Mouse (Mus musculus) adrenal gland, adult (tissue): Measurements from ENCODE around the gene Sh3bp4.
A peak's percentile ranks its signal among the peaks of the same experiment; 100 is the strongest.

Source experiments
- DNase-seq, 2 experiments: peaks; one replicate each; pipeline ENCODE4 v3.0.0; 2022 to 2023; ENCODE audit warnings: low spot score in 1 of 2; ENCODE audit not compliant: inconsistent age in 2 of 2

The Sh3bp4 gene

DNA sequence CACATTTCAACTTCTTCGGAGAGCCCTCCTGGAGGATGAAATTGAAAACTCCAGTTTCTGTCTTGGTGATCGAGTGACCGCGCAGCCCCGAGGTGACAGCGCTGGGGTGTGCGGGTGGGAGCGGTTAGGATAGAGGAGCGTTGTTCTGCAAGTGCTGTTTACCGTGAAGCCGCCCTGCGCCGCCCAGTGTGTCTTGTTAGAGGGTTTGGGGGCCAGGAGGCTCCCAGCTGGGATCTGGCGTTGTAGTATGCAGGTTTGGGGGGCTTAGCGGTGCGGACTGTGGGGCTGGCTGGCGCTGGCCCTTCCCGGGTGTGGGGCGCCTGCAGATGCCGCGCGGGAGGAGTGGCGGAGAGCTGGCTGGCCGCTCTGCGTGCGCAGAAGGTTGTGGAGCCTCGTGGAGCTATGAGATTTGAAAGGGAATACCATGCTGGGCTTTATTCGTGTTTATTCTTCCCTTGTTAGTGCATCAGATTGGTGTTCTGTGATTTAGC, 701 bp downstream of the Sh3bp4 start:
- peak; percentile 70 to 90 for DNase-seq

DNA sequence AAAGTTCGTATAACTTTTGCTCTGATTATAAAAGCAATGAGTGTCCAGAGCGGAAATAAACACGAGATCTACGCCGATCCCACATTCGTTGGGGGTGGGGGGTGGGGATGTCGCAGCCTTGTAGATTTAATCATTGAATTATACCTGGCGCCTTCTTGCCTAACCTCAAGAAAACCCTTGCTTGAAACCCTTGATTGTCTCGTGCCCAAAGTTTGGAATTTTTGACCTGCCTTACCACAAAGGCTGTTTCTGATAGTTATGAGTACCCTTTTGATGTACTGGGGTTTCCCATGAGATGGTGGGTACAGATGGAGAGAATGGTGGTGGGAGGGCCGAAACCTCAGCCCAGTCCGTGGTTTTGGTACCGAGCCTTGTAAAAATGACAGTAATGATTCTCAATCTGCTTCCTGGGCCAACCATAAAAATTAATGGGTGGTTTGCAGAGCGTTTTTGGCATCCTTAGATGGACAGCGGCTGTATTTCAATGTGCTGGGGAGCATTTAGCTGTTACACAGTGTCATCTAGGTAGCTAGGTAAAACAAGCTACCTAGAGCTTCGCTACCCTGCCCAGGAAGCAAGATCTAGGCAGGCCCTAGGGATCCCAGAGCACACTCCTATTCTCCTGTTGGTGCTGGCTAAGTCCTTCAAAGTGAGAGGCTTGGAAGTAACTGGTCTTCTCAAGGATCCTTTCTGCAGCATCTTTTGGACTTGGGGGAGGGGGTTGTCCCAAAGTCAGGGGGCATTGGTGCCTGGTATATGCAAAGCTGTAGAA, 1.3 kb downstream of the Sh3bp4 start:
- DNase-seq: peak in 1 of 2 experiments; percentile 63

DNA sequence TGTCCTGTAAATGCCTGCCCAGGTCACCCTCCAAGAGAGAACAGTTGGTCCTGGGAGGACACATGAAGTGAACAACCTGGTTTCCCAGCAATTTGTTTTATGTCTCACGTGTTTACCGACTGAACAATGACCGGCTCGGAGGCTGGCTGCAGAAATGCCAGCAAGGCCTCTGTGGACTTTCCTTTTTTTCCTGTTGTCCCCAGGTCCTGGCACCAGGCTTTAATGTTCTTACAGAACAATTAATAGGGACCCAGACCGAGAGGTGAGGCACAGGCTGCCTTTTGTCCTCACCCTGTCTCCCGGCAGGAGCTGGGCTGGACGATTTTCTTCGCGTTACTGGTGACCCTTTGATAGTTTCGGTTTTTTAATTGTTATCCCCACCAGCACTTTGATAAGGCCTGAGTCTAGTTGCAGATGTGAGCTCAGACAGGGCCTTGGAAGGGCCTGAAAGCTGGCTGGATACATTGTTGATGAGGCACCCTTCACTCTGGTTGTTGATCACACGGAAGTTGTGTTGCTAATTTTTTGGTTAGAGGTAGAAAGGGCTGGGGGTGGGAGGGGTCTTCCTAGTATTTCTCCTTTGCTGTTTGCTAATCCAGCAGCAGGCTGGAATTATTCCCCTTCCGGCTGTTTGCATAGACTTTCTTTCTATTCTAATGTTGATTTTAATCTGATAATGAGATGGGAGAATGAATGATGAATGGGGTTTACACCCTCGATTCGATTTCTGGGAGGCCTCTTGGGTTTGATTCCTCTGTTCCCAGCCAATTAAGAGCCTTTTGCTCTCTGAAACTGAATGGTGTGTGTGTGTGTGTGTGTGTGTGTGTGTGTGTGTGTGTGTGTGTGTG, 2.2 kb downstream of the Sh3bp4 start:
- peak; percentile 34 to 76 for DNase-seq

DNA sequence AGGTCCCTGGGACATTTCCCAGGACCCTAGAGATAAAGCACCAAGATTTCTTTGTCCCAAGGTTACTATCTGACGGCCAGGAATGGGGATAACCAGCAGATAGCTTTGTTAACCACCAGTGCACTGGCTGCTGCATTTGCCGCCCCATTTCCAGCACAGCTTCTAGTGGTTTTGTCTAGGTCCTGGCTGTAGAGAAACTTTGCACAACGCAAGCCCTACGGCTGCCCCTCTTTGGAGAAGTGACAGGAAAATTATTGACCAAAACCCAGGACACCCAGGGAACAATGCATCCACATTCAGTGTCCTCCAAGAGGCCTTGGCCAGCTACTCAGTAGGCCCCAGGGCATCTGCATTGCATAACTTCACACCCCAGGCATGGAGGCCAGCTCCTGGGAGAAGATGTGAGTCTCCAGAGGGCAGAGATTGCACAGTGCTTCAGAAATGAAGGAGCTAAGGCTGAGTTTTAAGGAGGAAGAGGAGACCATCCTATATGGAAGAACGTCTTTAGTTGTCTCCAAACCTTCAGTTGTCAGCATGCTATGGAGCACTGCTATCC, 3.2 kb downstream of the Sh3bp4 start:
- DNase-seq: peak in 1 of 2 experiments; percentile 81

DNA sequence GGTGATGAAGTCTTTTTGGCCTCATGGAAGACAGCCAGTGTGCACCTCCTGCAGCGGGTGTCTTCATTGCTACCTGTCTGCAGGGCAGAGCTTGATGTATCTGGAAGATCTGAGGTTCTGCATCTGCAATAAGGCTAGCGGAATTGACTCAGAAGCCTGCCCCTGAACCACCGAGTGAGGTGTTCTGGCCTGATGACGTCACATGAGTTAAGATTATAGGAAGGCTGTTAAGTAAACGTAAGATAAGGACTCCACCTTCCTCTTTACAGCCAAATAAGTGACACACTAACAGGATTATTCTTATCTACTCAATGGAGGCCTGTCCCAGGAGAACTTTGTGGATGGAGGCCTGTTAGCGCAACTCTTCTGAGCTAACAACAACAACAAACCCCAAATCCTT, 4.5 kb downstream of the Sh3bp4 start:
- DNase-seq: peak in 1 of 2 experiments; percentile 35

DNA sequence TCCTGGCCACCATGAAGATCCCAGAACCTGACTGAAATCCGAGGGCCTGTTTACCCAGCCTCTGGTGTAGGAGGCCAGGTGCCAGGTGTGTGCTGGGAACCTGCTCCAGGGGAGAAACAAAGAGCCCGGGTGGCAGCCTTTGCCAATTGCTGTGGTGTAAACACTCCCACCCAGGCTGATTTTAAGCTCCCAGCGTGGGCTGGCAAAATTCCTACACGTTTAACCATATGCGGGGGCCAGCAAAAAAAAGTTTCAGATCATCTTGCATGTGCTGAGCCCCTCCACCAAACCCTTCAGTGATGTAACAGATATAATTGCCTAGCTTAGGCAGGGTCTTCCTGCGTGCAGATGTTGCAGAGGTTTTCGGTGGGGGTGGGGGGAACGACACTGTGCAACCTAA, 4.9 kb downstream of the Sh3bp4 start:
- peak in 1 of 2 experiments; percentile 17 for DNase-seq

DNA sequence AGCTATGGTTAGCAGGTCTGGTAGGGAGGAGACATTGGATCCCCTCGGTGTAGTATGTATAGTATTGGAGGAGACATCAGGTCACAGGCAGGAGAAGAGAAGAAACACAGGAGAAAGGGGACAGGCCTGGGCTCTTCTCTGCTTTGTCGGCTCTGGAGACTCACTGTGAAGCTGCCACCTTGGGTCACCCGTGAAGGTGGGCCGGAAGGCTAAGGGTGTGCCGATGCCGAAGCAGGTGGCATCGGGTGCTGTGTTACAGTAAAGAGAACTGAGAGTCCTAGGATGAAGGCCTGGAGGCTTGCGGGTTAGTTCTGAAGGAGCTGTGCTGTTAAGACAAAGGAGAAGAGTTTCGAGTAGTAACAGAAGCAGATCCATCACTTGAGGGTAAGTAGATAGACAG, 6.6 kb downstream of the Sh3bp4 start:
- DNase-seq: peak in 1 of 2 experiments; percentile 26

DNA sequence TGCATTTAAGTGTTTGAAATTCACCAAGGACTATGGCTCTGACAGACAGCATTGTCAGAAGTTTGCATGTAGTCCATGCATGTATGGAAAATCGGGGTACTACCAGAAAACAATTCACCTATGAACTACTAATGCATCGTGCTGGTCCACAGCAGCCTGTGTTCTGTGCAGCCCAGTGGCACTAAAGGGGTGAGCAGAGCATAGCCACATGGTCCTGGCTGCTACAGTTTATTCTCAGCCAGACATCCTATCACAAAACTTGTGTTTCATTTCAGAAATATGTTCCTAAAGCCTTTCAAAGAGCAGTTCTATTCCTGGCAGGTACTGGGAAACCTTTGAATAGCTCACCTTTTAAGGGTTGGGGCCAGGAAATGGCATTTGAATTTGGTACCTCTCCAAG, 8.0 kb downstream of the Sh3bp4 start:
- peak in 1 of 2 experiments; percentile 47 for DNase-seq

DNA sequence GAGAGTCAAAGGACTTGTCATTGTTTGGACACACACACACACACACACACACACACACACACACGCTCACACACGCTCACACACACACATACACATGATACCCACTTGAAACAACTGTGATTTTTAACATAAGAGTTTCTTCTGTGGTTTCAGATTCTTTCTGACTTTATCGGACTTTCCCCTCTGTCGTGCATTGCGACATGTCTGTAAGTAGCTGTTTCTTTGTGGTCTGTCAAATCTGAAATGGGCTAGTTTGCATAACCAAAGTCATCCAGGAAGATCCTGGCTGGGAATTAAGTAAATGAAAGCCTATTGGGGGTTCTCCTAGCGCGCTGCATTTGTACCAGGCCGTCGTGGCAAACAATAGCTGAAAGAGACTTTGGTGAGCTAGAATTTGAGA, 8.5 kb downstream of the Sh3bp4 start:
- DNase-seq: no peak

DNA sequence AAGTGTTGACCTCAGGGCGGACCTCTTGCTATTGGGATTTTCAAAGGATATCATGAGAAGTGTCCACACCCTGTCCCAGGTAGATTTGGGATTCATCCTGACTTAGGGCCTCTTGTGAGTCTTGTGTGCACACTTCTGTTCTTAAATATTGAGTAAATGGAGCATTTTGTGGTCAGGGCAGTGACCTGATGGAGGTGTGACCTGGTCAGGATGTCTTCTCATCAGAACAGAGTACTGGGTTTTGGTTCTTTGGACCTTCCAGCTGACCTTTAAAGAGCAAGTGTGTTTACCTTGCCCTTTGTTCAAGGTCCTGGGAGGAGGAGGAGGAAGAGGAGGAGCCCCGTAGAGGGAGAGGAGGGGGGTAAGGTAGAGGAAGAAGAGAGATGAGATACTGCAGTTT, 9.0 kb downstream of the Sh3bp4 start:
- peak; percentile 43 to 78 for DNase-seq

DNA sequence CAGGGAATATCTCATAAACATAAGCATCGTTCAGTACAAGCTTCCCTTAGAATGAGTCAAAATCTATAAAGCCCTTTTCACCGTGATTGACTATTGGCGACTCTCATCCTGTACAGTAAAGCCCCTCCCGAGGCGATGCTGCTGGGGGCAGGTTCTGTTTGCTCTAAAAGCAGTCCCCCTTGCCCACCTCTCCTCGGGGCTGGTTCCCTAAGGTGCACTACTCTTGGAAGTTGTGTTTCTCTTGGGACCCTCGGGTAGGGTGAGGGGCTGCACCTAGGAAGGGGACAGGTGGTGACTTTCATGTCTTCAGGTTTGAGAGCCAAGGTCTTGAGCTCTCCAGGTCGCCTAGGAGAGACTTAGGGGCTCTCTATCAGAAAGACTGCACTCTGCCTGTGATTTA, 10.2 kb downstream of the Sh3bp4 start:
- DNase-seq: no peak

DNA sequence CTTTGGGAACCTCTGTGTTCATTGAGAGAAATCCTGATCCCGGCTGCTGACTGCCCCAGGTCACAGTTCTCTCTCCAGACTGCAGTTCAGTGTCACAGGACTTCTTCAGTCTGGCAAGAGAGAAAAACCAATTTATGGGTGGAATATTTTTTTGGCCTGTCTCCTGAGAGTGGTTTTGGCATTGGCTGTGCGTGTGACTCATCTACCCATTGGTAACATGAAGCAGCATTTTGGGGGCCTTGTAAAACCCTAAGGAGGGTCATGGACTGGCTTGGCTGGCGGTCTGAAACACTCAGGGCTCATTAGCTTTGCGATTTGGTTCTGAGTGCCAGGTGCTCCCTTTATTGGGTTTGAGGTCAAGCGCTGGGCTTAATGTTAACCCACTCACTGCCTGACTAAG, 10.6 kb downstream of the Sh3bp4 start:
- DNase-seq: peak; percentile 62 to 86

DNA sequence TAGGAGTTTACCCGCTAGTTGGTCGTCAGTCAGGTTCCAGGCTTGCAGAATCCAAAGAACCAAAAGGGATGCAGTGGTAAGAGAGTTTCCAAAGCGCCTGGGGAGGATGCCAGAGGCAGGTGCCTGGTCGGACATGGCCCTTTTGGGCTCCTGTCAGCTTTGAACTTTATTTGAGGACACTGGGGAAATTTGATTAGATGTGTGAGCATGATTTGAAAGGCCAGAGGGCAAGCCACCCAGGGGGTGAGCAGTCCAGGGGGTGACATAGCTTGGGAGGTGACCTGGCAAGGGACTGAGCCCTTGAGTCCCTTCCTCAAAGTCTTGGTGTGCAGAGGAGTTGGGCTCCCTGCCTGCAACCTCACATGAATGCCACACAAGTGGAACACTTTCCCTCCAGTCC, 11.2 kb downstream of the Sh3bp4 start:
- DNase-seq: peak in 1 of 2 experiments; percentile 23

DNA sequence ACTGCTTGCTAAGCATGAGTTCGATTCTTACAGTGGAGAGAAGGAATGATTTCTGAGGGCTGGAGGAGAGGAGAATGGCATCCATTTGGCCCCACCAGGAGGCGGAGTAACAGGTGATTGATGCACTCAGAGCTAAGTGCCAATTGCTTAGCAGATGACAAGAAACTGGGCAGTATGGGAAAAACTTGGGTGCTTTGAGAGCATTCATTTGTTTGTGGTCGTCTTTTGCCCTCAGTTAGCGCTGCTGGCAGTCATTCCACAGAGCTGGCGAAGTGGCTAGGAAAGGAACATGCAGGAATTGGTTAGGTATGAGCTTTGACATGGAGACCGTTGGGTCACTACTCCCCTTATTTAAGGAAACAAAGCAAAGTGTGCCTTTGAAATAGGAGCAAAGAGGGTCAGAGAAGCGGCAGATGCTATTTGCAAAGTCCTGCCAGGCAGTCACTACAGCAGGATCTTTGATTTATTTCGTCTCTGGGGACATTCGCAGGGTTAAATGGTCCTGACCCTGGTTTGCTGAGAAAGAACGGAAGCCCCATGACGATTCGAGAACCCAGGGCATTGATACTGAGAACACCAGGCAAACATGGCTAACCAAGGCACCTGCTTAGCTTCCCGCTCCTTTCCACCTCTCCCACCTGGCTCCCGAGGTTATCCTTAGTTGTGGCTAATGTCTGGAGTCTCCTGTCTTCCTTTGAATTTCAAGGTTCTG, 12.1 kb downstream of the Sh3bp4 start:
- peak in 1 of 2 experiments; percentile 35 for DNase-seq

DNA sequence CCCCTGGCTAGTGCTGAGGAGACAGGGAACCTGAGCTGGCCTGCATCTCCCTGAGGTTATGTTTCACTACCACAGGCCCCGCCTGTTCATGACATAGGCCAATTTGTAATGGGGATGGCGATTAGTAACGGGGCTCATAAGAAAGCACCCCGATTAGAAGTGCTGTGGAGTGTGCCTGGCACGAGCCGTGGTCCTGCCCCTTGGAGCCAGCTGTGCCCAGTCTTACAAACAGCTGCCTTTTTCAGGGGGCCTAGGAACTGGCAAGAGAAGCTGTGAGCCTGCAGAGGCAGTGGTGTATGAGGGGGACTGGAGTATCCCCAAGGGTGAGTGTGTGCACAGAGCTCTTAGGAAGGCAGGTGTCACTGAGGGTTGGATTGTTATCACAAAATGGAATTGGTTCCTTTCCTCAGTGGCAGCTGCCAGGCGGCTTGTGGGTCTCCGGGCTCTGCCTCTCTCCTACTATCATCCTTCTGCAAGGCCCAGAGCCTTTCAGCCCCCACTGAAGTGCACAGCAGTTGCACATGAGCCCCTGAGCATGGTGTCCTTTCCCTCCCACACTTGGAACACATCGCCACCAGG, 16.4 kb downstream of the Sh3bp4 start:
- peak; percentile 4 to 26 for DNase-seq

DNA sequence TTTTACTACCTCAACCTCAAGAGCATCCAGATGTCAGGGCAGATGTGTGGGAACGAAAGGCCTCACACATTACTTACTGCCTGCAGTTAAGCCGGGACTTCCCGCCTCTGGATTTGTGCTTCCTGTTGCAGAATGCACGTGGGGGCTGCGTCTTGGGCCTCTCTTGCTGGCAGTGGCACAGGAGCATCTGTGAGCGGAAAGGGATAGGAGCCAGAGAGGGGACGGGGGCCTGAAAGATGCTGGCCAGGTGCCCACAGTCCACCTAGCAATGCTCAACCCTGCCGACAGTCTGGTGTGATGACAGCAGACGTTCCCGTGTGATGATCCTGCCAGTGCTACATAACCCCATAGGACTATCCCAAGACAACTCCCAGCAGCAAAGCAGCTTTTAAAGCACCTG, 17.9 kb downstream of the Sh3bp4 start:
- DNase-seq: peak in 1 of 2 experiments; percentile 9

DNA sequence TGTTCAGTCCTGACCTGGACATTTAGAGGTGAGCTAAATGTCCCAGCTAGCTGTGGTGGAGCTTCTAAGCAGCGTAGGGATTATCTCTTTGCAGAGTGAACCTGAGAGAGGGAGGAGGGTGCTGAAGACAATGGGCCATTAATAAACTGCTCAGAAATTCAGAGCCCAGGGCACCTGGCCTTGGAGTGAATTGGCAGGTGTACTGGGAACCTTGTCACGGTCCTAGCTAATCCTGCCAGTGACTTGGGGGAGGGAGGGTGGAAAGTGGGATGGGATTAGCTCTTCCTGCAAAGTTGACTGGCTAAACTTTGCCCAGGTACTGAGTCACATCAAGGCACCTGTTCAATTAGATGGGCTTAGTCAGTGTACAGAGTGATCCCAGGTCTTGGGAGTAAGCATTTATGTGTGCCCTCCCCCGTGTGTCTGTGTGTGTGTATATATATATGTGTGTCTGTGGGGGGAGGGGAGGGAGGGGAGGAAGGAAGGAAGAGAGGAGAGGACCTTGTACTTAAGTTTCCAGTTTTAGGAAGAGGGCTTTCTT, 18.6 kb downstream of the Sh3bp4 start:
- DNase-seq: peak in 1 of 2 experiments; percentile 3

DNA sequence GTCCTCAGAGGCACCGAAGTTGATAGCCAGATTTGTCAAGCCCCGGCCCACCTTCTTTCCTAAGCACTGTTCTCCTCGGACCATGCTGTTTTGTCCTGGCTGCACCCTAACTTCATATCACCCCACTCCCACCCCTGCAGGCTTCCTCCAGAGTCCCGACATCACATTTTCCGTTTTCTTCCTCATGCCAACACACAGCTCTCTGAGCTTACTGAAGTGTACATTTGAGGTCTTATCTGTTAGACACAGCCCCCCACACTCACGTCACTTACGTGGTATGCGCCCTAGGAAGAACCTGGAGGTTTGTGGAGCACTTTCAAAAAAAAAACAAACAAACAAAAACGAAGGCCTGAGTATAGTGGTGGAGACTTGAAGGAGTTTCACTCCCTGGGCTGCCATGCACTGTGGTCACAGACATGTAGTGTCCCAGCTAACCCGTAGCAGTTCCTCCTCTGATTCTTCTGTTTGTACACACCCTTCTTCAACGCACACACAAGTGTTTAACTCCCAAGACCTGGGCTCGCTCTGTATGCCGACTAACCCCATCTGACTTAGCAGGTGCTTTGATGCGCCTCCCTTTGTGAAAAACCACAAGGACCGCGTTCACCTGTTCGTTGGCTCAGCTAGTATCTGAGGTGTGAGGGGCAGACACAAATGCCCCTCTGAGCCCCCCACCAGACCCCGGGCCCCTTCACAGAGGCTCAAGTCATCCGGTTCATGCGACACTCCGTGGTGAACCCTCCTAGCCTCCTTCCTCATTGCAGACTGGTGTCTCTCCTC, 19.8 kb downstream of the Sh3bp4 start:
- no peak for DNase-seq

DNA sequence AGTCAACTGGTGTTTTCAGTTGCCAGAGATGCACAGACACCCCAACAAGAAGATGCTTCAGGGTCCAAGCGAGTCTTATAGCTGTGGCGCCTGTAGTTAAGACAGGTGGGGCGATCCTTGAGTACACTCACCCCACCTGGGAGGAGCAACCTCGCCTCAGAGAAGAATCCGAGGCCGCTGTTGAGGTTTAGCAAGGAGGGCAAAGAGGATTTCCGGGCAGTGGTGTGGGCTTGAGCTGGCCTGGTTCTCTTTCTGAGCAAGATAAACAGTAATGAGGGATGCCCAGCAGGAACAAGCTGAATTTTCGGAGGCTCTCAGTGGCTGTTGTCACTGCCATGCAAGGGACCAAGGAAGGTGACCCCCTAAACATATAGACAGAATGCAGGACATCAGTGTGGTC, 20.5 kb downstream of the Sh3bp4 start:
- no peak for DNase-seq

DNA sequence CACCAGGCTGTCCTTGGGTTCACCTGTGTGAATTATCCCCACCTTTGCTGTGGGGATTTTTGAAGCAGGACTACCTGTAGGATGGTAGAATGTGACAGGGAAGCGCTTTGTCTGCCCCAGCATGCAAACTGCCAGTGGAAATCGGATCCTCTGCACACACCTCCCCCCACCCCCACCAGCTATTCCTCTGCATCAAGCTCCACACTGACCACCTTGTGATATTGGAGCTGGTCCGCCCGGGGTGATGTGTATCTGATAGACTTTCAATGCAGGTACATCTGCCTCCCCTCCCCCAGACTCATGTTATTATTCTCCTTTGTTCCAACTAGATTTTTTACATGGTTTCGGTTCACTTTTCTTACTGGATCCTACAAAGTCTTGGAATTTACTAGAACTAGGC, 21.8 kb downstream of the Sh3bp4 start:
- DNase-seq: no peak
